Mouse (Mus musculus): ENCODE data around the gene Catsper2.

Gene Catsper2

DNA sequence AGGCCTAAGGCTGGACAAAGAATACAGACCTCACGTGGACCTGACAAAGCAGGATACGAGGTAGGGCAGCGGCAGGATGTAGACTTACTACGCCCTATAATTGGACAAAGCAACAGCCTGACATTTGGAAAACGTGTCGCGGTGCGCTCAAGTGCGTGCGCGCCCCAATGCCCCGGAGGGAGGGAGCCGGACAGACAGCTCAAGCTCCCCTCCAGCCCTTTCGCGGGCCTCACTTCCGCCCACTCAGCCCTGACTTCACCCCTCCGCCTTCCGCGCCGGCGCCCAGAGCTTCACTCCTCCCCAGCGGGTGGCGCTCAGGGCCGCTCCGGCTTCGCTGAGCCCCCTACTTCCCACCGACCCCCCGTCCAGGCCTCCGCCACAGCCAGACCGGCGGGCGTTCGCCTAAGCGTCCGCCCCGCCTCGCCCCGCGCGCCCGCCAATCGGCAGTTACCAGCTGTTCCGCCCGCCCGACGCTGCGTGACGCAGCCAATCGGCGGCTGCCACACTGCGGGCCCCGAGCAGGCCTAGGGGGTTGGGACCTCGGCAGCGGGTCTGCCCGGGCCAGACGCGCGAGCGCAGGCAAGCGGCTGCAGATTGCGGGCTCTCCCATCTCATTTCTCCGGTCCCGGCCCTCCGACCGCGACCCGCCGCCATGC lies at the start of gene Catsper2, which contains the start of gene Pdia3:
Gene Catsper2 (minus strand): TSS at position 406 of the 656 bp plus-strand sequence.
Gene Pdia3 (plus strand): TSS at position 389 of the 656 bp plus-strand sequence.
- in situ Hi-C loops (cut with MboI; ENCODE audit: low sequenced_read_pairs) = no loop called here

DNA sequence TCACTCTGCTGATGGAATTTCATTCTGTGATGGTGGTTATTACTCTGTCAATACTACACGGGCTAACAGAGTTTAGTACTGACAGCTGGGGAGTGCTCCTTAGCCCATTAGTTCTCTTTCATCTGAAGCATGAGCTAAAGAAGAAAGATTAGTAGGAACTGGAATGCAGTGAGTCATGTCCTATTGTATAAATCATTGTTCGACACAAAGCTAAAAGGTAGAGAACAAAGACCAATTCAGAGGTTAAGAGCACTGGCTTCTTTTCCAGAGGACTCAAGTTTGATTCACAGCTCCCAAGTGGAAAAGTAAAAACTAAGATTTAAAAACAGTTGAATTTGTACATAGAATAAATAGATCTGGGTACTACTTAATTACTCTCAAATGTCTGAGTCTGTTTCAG lies 46.5 kb upstream of the Catsper2 start:
- in situ Hi-C loops (cut with MboI; ENCODE audit: low sequenced_read_pairs) = no loop called here

DNA sequence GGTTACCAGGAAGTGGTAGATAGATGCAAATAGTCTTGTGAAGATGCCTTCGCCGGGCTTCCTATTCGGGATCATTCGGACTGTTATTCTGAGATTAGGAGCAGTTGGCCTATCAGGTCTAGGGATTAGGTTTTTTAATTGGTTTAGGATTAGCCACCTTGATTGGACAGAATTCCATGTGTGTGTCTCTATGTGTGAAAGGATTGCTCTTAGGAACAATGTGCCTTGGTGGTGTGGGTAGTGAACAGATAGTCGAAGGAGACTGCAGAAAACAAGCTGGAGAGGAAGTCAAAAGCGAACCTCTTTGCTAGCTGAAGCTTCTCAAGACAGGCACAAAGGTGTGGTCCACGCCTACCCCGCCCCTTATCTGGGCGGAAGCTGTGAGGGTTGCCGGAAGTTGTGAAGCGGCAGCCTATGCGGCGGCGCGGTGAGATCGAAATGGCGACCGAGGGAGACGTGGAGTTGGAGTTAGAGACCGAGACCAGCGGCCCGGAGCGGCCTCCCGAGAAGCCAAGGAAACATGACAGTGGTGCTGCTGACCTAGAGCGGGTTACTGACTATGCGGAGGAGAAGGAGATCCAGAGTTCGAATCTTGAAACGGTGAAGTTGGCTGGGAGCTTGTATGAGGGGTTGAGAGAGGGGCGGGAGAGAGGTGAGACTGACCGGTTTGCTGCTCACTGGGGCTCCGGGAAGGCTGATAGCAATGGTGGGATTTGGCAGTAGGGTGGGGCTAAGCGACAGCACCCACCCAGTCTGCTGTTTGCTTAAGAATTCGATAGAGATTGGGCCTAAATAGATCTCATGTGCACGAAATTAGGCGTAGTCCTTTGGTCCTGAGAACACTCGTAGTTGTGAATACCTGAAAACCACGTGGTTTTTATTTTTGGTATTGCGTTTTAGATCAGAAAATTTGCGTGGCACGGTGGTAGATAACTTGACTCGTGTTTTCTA lies 43.4 kb upstream of the Catsper2 start, which contains the start of gene Serinc4:
Gene Serinc4 (minus strand): TSS at position 90 of the 951 bp plus-strand sequence.
- in situ Hi-C loops (cut with MboI; ENCODE audit: low sequenced_read_pairs) = no loop called here

DNA sequence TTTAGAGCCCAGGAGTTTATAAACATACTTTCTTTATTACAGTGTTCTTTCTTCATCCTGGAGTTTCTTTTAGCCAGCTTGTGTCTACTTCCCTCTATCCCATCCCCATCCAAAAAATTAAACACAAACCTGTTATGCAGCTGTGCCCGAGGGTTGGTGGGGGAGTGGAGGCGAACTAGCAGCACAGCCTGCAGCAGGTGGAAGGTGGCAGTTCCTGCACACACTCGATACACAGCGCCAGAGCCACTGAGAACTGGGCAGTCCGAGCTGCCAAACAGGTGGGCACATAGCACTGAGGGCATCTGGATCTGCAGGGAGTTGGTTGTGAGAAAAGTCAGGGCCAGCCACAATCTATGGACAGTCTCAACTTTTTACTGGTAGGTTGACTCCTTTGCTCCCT lies 41.9 kb upstream of the Catsper2 start:
- in situ Hi-C loops (cut with MboI; ENCODE audit: low sequenced_read_pairs) = no loop called here

DNA sequence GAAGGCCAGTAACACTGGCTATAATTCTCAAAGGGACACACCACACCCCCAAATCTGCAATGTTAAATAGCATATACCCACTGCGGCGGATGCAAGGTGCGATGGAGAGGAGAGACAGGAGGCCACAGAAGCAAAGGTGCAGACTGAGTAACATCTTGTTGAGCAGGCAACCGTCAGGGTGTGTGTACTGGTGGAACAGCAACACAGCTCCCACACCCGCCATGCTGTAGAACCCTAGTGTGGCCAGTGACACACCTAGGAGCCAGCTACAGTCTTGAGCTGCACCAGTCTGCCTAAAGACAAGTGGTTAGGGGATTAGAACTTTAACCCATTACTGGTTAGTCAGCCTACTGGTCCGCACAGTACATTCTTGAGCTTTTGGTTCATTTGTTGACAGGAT lies 40.3 kb upstream of the Catsper2 start:
- in situ Hi-C loops (cut with MboI; ENCODE audit: low sequenced_read_pairs) = no loop called here

DNA sequence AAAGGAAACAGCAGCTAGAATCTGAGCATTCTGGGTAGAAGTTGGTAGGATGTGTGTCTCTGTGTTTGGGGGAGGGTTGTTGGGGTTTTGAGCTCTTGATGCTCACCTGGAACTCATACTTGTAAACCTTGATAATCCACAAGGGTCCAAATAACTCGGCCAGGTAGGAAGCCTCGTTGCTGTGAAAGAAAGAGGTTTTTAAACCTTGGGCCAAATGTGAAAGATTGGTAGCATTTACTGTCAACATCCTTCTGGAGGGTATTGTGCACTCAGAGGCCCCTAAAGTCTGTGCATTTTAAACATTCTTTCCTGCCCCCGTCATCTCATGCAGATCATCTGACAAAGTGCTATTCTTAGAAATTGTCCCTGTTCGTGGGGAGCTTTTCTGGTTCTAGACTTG lies 39.4 kb upstream of the Catsper2 start, which contains the start of gene Hypk:
Gene Hypk (plus strand): TSS at position 301 of the 400 bp plus-strand sequence.
- in situ Hi-C loops (cut with MboI; ENCODE audit: low sequenced_read_pairs) = no loop called here

DNA sequence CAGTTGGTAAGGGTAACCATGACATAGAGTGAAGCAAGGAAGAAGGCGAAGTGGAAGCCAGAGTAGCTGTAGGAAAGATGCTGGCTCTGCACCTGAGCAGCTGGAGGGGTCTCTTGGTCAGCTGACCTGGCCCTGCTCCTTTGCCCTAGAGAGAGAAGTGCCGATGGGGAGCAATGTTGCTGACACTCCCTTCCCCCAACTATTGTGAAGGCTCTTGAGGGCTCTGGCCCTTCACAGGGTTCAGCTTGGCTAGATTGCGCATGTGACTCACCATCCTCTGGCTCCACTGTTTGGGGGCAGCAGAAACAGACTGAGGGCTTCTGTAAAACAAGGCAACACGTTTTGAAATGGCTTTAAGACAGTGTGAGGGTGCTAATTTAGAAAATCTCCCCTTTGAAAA lies 38.8 kb upstream of the Catsper2 start:
- in situ Hi-C loops (cut with MboI; ENCODE audit: low sequenced_read_pairs) = no loop called here

DNA sequence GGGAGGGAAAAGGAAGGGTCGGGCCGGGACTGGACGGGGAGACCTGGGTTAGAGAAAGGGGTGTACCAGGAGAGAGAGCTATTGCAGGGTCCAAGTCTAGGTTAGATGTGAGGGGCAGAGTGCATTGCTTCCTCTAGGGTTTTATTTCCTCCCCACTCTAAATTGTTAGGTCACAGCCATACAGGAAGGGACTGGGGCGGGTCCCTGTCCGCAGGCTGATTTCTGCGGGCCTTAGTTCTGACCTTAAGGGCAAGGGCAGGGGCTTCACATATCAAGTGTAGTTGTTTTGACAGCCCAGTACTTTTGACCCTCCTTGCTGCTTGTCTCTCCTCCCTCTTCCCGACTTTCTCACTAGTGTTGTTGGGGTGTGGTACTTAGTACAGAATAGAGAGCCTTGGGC lies 36.5 kb upstream of the Catsper2 start:
- in situ Hi-C loops (cut with MboI; ENCODE audit: low sequenced_read_pairs) = no loop called here

DNA sequence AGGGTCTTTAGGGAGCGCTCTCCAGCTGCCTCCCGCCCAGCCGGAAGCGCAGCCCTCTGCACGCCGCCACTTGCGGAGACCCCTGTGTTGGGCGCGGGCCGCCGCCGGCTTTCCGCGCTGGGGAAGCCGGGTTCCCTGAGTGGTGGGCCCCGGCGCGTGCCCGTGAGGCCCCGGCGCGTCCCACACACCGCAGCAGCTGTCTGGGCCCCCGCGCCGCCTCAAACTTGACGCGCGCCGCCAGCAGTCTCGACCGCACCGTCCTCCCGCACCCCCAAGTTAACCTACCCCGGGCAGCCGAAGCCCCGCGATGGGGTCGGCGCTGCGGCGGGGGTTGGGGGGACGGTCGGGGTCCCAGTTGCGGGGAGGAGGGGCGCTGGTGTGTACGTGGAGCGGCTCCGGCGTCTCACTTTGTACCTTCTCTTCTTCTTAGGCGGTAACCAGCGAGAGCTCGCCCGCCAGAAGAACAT lies 36.0 kb upstream of the Catsper2 start:
- in situ Hi-C loops (cut with MboI; ENCODE audit: low sequenced_read_pairs) = no loop called here

DNA sequence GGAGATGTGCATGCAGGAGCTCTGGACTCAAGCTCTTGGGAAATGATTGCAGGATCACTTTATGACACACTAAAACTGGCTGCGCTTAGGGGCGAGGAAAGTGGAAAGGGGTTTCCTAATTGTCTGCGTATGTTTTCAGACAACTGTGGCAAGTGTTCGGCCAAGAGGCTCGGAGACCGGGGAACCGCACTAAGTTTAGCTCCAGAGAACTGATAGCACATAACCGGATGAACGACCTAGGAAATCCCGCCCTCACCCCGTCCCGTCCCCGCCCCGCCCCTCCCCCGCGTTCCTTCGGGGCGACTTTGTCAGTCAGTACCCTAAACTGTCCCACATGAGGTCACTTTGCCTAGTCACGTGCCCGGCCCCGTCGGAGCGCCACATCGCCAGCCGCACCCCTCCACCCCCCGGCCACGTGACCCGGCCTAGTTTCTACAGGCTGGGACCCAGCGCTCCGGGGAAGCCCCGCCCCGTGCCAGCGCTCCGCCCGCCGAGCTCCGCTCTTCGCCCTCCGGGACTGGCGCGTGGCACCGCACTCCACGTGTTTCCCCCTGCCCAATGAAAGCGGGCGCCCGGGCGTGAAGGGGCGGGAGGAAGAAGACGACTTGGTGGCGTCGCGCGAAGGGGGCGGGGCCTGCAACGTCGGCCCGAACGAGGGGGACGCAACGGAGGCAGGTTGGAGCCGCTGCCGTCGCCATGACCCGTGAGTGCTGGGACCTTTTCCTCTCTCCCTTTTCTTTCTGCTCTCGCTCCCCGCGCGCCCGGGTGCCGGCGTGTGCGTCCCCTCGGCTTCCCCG lies 35.3 kb upstream of the Catsper2 start, which contains the start of gene Serf2:
Gene Serf2 (plus strand): TSS at position 457 of the 797 bp plus-strand sequence.
- in situ Hi-C loops (cut with MboI; ENCODE audit: low sequenced_read_pairs) = no loop called here

DNA sequence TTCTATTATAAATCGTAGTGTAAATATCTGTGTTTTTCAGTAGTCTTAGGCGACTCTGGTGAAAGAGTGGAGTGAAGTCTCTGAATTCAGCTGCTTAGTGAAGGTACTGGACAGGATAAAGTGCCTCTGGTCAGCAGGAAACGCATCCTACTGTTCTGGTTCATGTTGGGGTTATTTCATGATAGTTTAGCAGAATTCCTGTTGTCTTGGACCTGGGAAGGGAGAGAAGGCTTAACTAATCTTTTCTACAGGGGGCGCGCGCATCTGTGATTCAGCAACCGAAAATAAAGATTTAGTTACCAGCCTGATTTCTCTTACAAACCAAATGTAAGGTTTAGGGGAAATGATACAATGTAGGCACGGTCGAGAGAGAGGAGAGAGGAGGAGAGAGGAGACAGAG lies 34.5 kb upstream of the Catsper2 start:
- in situ Hi-C loops (cut with MboI; ENCODE audit: low sequenced_read_pairs) = no loop called here

DNA sequence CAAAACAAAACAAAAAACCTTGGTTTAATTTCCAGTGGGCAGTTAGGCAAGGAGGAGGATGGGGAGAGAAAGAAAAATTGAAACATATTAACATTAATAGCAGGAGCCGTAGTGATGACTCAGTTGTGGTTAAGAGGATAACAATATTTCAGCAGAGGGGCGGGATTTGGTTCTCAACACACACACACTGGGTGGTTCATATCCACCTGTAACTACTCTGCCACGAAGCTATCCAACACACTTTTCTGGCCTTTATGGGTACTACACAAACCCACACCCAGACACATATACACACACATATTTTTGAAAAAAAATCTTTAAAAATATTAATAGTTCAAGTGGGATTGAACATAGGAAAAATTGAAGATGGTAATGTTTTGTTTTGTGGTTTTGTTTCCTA lies 33.4 kb upstream of the Catsper2 start:
- in situ Hi-C loops (cut with MboI; ENCODE audit: low sequenced_read_pairs) = no loop called here

DNA sequence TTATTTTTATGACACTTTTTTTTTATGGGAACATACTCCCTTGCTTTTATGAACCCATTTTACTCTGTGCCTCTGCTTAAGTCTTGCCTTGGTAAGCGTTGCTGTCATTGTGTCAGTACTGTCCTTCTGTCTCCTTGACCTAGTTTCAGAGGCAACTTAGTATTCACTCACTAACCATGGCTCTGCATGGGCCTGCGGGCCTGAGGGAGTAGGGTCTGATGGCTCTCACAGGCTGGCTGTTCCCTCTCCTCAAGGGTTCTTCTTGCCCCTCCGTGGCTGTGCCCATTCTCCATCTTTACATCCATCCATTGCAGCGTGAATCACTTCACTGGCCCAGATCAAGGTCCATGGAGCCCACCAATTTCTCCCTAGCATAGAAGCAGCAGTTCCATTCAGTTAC lies 32.9 kb upstream of the Catsper2 start:
- in situ Hi-C loops (cut with MboI; ENCODE audit: low sequenced_read_pairs) = no loop called here

DNA sequence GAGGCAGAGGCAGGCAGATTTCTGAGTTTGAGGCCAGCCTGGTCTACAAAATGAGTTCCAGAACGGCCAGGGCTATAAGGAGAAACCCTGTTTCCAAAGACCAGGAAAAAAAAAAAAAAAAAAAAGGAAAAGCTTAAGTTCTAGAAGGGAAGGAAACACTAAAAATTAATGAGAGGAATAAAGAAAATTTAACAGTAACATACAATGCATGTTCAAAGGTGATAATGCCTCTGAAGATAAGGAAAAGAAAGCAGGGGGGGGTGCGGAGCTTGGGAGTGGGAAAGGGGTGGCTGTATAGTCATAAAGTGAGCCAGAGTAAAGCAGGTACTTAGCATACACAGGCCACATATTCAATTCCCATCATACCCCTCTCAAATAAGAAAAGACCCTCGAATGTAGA lies 31.5 kb upstream of the Catsper2 start:
- in situ Hi-C loops (cut with MboI; ENCODE audit: low sequenced_read_pairs) = no loop called here

DNA sequence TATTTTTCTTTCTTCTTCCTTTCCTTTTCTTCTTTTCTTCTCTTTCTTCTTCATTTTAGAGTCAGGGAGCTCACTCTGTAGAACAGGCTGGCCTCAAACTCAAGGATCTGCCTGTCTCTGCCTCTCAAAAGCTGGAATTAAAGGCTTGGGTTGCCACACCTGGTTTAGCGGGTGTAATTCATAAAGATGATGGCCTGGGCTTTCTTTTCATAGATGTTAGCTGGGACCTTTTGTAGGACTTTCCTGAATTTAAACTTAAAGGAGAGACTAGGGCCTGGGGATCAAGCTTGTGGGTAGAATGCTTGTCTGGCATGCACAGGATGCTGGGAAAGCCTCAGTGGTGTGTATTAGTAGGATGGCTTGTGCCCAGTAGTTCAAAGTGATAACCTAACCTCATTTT lies 30.6 kb upstream of the Catsper2 start, which contains the start of gene Ell3:
Gene Ell3 (minus strand): TSS at position 101 of the 400 bp plus-strand sequence.
- in situ Hi-C loops (cut with MboI; ENCODE audit: low sequenced_read_pairs) = no loop called here

DNA sequence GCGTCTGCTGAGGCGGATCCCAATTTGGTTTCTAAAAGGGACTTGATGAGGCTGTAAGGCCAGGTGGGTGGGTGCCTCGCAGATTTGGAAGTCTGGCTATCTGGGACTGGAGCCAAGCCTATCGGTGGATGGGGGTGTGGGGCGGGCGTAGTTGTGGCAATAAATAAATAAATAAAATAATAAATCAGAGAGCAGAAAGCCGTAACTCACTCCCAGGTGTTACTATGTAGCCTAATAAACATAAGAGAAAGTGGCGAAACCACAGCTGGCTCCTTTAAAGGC lies 29.4 kb upstream of the Catsper2 start:
- in situ Hi-C loops (cut with MboI; ENCODE audit: low sequenced_read_pairs) = no loop called here

DNA sequence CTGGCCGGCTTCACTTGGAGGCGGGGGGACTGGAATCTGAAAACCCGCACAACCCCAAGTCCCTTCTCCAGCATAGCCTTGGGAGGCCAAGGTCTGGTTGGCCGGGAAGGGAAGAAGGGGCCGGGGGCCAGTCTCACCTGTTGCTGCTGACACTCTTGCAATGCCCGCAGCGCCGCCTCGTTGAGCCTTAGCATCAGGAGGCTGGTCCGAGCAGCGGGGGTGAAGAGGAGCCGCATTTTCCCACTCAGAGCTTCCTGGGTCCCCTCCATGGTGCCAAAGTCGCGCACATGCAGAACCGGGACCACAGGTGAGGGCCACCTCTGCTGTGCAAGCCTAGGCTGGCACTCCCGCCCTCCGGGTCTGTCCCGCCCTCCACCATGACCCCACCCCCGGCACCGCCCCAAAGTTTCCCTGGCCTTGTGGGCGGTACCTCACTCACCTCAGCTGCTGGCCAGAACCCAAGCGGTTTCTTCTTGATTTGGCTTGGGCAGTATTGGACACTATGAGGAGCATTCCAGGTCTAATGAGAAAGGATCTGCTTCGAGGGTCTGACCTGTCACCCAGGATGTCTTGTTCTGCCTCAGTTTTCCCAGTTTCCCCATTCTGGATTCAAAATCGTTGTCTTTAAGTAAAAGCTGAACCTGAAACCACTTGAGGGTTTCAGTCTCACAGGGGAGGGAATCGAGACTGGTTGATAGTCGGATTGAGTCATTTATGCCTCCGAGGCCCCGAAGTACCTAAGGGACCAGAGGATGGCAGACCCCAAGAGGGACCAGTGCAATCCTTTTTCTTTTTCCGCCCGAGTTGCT lies 28.9 kb upstream of the Catsper2 start:
- in situ Hi-C loops (cut with MboI; ENCODE audit: low sequenced_read_pairs) = no loop called here

DNA sequence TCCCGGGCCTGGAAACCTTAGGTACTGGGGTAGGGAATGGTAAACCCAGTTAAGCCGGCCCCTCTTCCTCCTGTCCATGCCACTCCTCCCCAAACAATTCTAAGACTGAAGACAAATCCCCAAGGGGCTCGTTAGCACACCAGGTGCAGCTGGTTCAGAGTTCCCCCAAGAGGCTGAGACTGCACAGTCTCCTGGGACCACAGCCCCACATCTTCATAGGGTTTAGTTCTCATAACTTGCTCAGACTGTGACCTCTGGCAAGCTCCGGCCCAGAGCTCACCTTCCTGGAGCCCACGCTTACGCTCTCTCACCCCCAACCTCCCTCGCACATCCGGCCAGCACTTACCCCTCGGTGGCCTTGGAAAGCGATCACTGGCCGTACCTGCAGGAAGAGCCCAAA lies 28.2 kb upstream of the Catsper2 start:
- in situ Hi-C loops (cut with MboI; ENCODE audit: low sequenced_read_pairs) = no loop called here

DNA sequence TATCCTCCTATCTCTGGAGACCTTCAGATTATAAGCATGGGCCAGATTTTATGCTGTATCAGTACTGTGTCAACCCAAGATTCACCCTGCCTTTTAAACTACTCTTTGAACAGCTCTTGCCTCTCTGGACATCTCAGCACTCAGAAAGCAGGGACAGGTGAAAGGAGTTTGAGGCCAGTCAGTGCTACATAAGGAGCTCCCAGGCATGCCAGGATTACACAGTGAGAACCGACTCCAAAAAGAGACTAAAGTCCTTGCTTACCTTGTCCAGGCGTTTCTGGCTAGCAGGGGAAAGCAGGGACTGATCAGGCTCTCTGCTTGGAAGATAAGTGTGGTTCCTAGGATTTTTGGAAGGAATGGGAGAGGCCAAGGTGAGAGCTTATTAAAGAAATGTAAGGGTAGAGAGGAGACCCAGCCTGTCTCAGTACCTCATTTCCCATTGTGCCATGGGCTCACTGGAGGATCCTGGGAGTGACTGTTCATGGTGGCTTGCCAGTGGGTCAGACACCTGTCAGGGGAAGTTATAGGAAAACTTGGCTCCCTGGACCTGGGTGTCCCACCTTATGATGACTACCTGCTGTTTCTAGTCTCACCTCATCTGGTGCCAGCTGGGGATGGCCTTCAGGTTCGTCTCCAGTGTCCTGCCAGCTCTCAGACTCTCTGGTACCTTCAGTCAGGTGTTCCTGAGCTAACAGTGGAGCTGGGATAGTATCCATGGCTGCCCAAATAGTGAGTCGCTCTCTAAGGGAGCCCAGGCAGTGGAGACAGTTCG lies 27.4 kb upstream of the Catsper2 start:
- in situ Hi-C loops (cut with MboI; ENCODE audit: low sequenced_read_pairs) = no loop called here

All from CH12F3 (cell line).